Mouse (Mus musculus): ENCODE measurements around the gene Pced1a.

DNA sequence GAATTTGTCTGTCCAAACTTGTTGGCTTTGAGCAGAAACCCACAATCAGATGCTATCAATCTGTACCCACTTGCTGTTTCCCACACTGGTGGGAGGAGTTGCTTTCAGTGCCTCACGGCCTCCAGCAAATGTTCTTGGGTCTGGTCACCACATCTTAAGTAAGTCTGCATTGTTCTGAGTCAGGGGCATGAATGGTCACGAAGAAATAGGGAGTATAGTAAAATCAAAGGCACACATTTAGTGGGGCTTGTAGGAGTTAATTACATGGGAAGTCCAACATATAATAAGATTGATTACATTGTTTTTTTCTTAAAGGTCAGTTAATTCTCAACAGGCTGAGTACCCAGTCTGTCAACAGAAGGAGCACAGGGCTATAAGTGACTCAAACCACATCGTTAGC lies 41.3 kb downstream of the Pced1a start:
- TF ChIP-seq CTCF (IDR thresholded peaks at IDR 0.05; ENCODE audit: low read depth) (no peak), EP300 (IDR thresholded peaks at IDR 0.05; ENCODE audit: low read depth) (no peak)
